In the genomic region with DNA sequence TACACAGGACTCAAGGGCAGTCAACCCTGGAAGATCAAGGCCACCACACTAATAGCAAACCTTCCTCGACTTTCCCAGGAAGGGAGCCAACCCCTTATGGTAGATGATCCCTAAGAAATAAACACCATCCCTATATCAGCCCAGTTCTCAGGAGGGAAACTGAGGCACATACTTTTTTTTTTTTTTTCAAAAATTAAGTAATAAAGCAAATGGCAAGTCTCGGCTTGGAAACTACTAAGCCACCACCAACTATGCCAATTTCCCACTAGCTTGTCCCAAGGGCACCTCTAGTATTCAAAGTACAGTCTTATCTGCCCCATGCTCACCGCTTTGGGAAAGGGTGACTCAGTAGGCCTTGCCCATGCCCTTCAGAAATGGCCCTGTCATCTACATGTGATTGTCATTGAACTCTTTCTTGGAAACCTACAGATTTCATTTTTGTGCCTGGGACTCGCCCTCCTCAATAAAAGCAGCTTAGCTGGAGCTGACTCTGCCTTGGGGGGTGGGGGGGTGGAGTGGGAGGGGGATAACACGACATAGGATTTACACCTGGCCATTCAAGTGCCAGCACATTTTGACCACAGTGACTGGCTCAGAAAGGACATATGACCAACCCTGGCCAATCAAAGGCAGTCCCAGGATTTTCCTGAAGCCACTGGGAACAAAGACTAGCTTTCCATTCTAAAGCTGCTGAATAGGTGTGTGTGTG, we compare ENCODE assay signal across 19 mouse cellular contexts. TPM values are rescaled to one million over a fixed set of nuclear protein-coding genes. Genes with fewer than 3 reads are reported as not detected.
DNase-seq lines count a peak whose midpoint lies in the region.
"Had no signal": no experiment of that assay in that cellular context is flagged by ENCODE, and none has a peak within 500 bp of the region (broad histone marks: within the 10 kb centered on the region; RNA-seq: fewer than 3 reads in every experiment).

No protein-coding gene starts in this region.

- WGBS in limb, embryonic 10.5 days, result 79% methylated on average over 5 of the region's 5 CpGs

- no peaks in the 10 kb centered on the region for H3K36me3 ChIP-seq in limb, embryonic 10.5 days
- H3K36me3 ChIP-seq: heart, embryonic 15.5 days; hindbrain, embryonic 15.5 days; kidney, embryonic 15.5 days; limb, embryonic 15.5 days; neural tube, embryonic 12.5 days; stomach, embryonic 15.5 days had no signal

- peaks cover 36% of the 10 kb centered on the region for H3K4me1 ChIP-seq in limb, embryonic 10.5 days

- no peaks in the 10 kb centered on the region for H3K9me3 ChIP-seq in limb, embryonic 10.5 days (replicated peaks)
- H3K9me3 ChIP-seq: forebrain, embryonic 13.5 days; heart, embryonic 15.5 days; hindbrain, embryonic 15.5 days; kidney, embryonic 15.5 days; limb, embryonic 15.5 days; stomach, embryonic 15.5 days had no signal

- H3K27me3 ChIP-seq in limb, embryonic 10.5 days (ENCODE audit: low read depth, poor library complexity, severe bottlenecking), result no peaks in the 10 kb centered on the region
- H3K27me3 ChIP-seq: forebrain, embryonic 13.5 days; heart, embryonic 15.5 days; hindbrain, embryonic 15.5 days; kidney, embryonic 15.5 days; limb, embryonic 15.5 days; neural tube, embryonic 12.5 days; stomach, embryonic 15.5 days had no signal

- H3K27ac ChIP-seq in limb, embryonic 10.5 days, result peak overlapping the region; percentile 59
- H3K27ac ChIP-seq: forebrain, embryonic 13.5 days; heart, embryonic 15.5 days; hindbrain, embryonic 15.5 days; limb, embryonic 15.5 days; liver, embryonic 14.5 days; neural tube, embryonic 12.5 days had no signal

- H3K4me3 ChIP-seq in limb, embryonic 10.5 days, result no peak overlapping the region
- H3K4me3 ChIP-seq: forebrain, embryonic 13.5 days; heart, embryonic 15.5 days; hindbrain, embryonic 15.5 days; kidney, embryonic 15.5 days; limb, embryonic 15.5 days; neural tube, embryonic 12.5 days; stomach, embryonic 15.5 days had no signal

- peak; percentile 24 for DNase-seq in retina, postnatal 1 day
- DNase-seq in retina, embryonic 14.5 days (ENCODE audit: low spot score), result no peak
- DNase-seq in adrenal gland, postnatal 25 days, result peak; percentile 32
- DNase-seq in limb, embryonic 10.5 days (ENCODE audit: low spot score), result no peak
- DNase-seq in urinary bladder, postnatal 4 days (ENCODE audit: low spot score in 2 of 2), result no peak
- no peak for DNase-seq in layer of hippocampus, postnatal 10 days (ENCODE audit: low spot score in 2 of 2)
- no peak for DNase-seq in testis, postnatal 14 days (ENCODE audit: low spot score)
- DNase-seq: cerebellum, adult 2 months; cerebellum, postnatal 36 days; midbrain, embryonic 14.5 days; right cerebral cortex, adult 18-20 months had no signal

RNA-seq across cellular contexts. Expression of a gene that starts 35.1 kb away (rescaled TPM):
- total RNA-seq in adrenal gland, postnatal 25 days (2021), result 107 and 108 TPM in 2 replicates
- 184 and 192 TPM in 2 replicates for polyA plus RNA-seq in limb, embryonic 10.5 days (2016; fragmentation: Nextera tagmentation; extraction: Ambion mirVana)
- total RNA-seq in layer of hippocampus, postnatal 10 days (2021), result 10 to 100 TPM; 80.8 to 82.4 TPM

RNA-seq across cellular contexts. Expression of a gene that starts 43.5 kb away (rescaled TPM):
- total RNA-seq in adrenal gland, postnatal 25 days (2021), result 429 and 459 TPM in 2 replicates
- polyA plus RNA-seq in limb, embryonic 10.5 days (2016; fragmentation: Nextera tagmentation; extraction: Ambion mirVana), result 2.0 and 3.1 TPM in 2 replicates
- 10 to 100 TPM; 92.2 to 97.0 TPM for total RNA-seq in layer of hippocampus, postnatal 10 days (2021)

Comparison
In these comparisons a context has a peak if more than half of its experiments do, and no peak if none do; other contexts are left out.
1. DNase-seq: peak in retina, postnatal 1 day (single experiment) and adrenal gland, postnatal 25 days (single experiment); none in retina, embryonic 14.5 days (single experiment), limb, embryonic 10.5 days (single experiment), urinary bladder, postnatal 4 days (0 of 2), layer of hippocampus, postnatal 10 days (0 of 2) and testis, postnatal 14 days (single experiment).